Mouse (Mus musculus): ENCODE results near the gene Wnt10b.

GRCm38 (mm10) chr15:98802926-98803325 is 25.0 kb upstream of the Wnt10b start:
- TF ChIP-seq POLR2A (IDR thresholded peaks at IDR 0.05; ENCODE audit: insufficient read depth, low read depth, low read length) (no peak), EP300 (IDR thresholded peaks at IDR 0.05; ENCODE audit: insufficient read depth, low read depth, low read length) (no peak), CTCF (IDR thresholded peaks at IDR 0.05) (no peak)

All from heart, adult 2 months (tissue).